Mouse (Mus musculus): Measurements from ENCODE around the gene Carmil1. TPM values are rescaled to one million over a fixed set of nuclear protein-coding genes. Genes with fewer than 3 reads are reported as not detected.

Gene Carmil1
- total RNA-seq, 1 experiment from 2014 or later = 2.7 TPM

- 0 out of 2 replicates have a peak, but pooled peaks have one; percentile 15 for ATAC-seq (replicated peaks; ENCODE audit: low read depth, poor library complexity, severe bottlenecking)
Observed at GRCm38 (mm10) chr13:24065536-24065935, 215.1 kb downstream of the Carmil1 start.

DNA sequence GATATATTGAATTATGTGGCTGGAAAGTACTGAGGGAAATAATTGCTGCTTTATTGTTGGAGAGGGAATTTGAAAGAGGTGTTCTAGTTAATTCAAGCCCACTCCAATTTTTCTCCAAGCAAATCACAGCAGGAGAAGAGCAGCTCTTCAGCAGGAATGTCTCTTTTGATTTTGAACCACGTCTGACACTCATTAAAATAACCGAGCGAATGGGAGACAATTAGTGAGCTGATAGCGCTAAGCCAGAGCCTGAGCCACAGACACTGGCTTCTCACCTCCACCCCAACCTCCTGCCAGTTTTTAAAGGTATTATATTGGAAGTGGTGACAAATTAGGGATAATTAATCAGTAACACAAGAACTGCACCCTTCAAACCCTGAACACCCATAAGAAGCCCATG lies 217.8 kb downstream of the Carmil1 start:
- no peak for ATAC-seq (replicated peaks; ENCODE audit: low read depth, poor library complexity, severe bottlenecking)

GRCm38 (mm10) chr13:24055072-24055869 lies 225.3 kb downstream of the Carmil1 start:
- ATAC-seq (replicated peaks; ENCODE audit: low read depth, poor library complexity, severe bottlenecking) = no peak

DNA sequence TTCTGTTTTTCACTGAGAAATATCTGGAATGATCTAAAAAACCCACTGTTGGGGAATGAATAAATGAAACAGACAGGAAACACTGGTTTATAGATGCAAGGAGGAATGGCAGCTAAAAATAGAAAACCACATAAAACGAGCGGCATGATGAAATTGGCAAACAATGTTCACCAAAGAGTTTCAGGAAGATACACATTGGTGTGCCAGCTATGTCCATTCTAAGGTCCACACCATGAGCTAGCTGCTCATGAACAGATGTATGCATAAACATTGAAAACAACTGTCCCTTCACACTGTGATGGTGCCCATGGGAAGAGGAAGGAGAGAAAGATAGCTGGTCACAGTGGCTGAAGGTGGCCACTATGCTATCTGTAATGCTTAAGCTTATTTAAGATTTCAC lies 229.1 kb downstream of the Carmil1 start:
- ATAC-seq (replicated peaks; ENCODE audit: low read depth, poor library complexity, severe bottlenecking) = no peak

GRCm38 (mm10) chr13:24050330-24050729 lies 230.3 kb downstream of the Carmil1 start:
- no peak for ATAC-seq (replicated peaks; ENCODE audit: low read depth, poor library complexity, severe bottlenecking)

- ATAC-seq (replicated peaks; ENCODE audit: low read depth, poor library complexity, severe bottlenecking) = no peak
Observed at GRCm38 (mm10) chr13:24049267-24050034, 231.1 kb downstream of the Carmil1 start.

GRCm38 (mm10) chr13:24048611-24049010 lies 232.0 kb downstream of the Carmil1 start:
- ATAC-seq (replicated peaks; ENCODE audit: low read depth, poor library complexity, severe bottlenecking) = no peak

GRCm38 (mm10) chr13:24045271-24045670 lies 235.3 kb downstream of the Carmil1 start:
- ATAC-seq (replicated peaks; ENCODE audit: low read depth, poor library complexity, severe bottlenecking) = no peak

DNA sequence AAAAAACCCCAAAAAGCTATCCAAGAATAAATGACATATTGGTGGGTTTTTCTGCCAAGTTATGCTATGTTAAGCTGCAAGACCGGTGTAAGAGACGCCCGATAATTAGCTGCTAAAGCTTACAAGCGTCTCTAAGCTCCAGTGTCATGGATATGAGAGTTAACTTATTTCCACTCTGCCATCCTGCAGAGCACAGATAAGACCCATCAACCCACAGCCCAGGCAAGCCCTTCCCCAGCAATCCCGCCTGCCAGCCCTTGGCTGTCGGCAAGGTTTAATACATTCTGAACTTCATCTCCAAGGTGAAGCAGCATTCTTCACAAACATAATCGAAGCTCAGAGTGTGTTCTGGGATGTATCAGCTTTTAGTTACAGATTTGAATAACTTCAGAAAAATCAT lies 240.4 kb downstream of the Carmil1 start:
- peak; percentile 77 for ATAC-seq (replicated peaks; ENCODE audit: low read depth, poor library complexity, severe bottlenecking)

DNA sequence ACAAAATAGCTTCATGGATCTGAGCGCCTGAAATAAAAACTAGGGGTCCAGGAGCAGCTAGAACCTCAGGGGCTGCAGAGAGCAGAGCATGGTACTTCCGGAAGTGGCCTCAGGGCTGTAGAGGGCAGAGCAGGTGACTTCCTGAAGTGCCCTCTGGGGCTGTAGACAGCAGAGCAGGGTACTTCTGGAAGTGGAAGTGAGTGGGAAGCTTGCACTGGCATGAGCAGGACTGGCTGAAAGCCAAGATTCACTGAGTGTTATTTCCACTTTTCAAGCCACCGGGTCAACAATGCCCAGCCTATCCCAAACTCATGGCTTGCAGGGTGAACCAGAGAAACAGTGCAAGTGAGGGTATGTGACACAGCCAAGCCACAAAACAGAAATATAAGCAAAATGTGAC lies 243.1 kb downstream of the Carmil1 start:
- ATAC-seq (replicated peaks; ENCODE audit: low read depth, poor library complexity, severe bottlenecking) = no peak

GRCm38 (mm10) chr13:24036150-24036549 lies 244.4 kb downstream of the Carmil1 start:
- ATAC-seq (replicated peaks; ENCODE audit: low read depth, poor library complexity, severe bottlenecking) = peak; percentile 67

- ATAC-seq (replicated peaks; ENCODE audit: low read depth, poor library complexity, severe bottlenecking) = peak; percentile 66
Observed at GRCm38 (mm10) chr13:24027191-24028170, 253.1 kb downstream of the Carmil1 start.

DNA sequence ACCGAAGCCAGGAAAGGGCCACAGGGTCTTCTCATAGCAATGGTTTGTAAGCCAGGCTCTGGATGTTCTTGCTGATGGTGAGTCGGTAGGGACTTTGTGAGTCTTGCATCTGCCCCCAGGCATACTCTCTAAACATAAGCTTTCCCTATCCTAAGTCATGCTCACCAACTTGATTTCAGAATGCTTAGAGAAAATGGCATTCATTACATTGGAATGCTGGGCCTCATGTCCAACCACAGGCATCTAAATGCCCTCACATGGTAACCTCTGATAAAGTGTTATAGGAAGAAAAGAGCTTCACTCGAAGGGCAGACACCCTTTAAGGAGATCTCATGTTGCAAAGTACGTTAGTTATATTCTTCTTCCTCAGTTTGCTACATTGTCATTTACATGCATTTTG lies 262.1 kb downstream of the Carmil1 start:
- ATAC-seq (replicated peaks; ENCODE audit: low read depth, poor library complexity, severe bottlenecking) = no peak

DNA sequence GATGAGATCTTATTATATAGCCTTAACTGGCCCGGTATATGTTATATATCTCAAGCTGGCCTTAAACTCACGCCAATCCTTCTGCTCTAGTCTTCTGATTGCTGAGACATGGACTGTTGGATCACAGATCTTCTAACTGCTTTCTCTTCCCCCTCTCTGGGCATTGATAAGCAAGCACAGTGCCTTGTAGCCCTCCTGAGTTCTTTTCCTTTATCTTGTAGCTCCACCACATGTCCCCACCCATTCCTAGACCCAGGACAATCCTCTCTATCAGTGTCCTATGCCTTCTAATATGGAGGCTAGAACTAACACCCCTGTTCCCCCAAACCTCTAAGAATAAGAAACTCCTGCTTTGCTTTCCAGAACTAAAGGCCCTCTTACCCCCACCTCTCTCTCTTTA lies 275.1 kb downstream of the Carmil1 start:
- ATAC-seq (replicated peaks; ENCODE audit: low read depth, poor library complexity, severe bottlenecking) = no peak

GRCm38 (mm10) chr13:24001797-24002196 lies 278.8 kb downstream of the Carmil1 start:
- no peak for ATAC-seq (replicated peaks; ENCODE audit: low read depth, poor library complexity, severe bottlenecking)

DNA sequence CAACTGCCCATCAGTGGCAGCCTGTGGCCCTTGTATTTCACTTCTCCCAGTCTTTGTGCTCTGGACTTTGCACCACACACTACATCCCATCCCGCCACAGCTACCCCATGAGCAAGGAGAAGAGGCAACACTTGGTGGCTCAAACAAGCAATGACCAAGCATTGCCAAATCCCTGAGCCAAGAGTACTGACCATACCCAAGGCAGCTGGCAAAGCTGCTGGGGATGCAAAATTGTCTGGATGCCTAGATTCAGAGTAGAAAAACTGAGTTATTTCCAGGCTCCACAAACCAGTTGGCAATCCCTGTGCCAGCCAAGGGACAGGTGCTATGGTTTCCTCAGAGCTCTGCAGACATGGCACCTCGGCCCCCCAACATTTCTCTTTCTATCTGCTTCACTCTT lies 279.5 kb downstream of the Carmil1 start:
- ATAC-seq (replicated peaks; ENCODE audit: low read depth, poor library complexity, severe bottlenecking) = no peak

GRCm38 (mm10) chr13:23998826-23999225 lies 281.8 kb downstream of the Carmil1 start:
- ATAC-seq (replicated peaks; ENCODE audit: low read depth, poor library complexity, severe bottlenecking) = no peak

GRCm38 (mm10) chr13:23994756-23995155 lies 285.8 kb downstream of the Carmil1 start:
- no peak for ATAC-seq (replicated peaks; ENCODE audit: low read depth, poor library complexity, severe bottlenecking)

DNA sequence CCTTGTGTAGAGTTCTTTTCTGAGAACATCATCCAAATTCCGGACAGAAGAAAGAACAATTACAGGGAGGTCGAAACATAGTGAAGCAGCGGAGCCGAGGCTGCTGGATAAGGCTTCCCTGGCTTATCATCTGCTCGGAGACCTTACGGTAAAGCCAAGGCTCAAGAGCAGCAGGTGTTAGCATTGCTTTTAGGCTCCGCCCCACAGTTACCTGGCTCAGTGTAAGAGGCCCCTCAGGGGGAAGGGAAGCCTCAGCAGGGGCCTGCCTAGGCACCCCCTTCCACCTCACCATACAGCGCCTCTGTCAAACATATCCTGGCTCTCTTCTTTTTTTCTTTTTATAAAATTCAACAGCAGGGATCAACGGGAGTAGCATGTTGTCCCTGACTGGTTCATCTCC lies 286.6 kb downstream of the Carmil1 start:
- ATAC-seq (replicated peaks; ENCODE audit: low read depth, poor library complexity, severe bottlenecking) = no peak

- peak; percentile 87 for ATAC-seq (replicated peaks; ENCODE audit: low read depth, poor library complexity, severe bottlenecking)
Observed at GRCm38 (mm10) chr13:23990928-23991327, 289.7 kb downstream of the Carmil1 start, which contains the start of gene Scgn. Gene Scgn, minus strand, starts transcription at chr13:23991214.
